Mouse (Mus musculus) urinary bladder, adult 2 months (tissue): ENCODE results near the gene Lrrc8d. TPM values are rescaled to one million over a fixed set of nuclear protein-coding genes. Genes with fewer than 3 reads are reported as not detected.
"Not testable (repeated sequence)": the region's sequence is repeated elsewhere in the genome, so short reads cannot be mapped to it uniquely, and the experiment has no call there.

Experiments
- DNase-seq: peaks from one replicate; pipeline ENCODE4 v3.0.0; 2022; ENCODE audit warnings: low spot score
- polyA plus RNA-seq: library from polyadenylated mRNA; depleted of rRNA; stranded (reverse); fragments of >200 nt; gene quantifications from 2 replicates; pipeline ENCODE4 v1.2.3, GENCODE M21; 2012; rRNA removed

Lrrc8d gene
- polyA plus RNA-seq, 1 experiment = 2.2 TPM

- DNase-seq = no peak
Observed at GRCm38 (mm10) chr5:105859716-105860460, 160.1 kb downstream of the Lrrc8d start.

- DNase-seq = no peak
Observed at GRCm38 (mm10) chr5:105860461-105860835, 160.7 kb downstream of the Lrrc8d start.

GRCm38 (mm10) chr5:105861616-105862015 is 161.8 kb downstream of the Lrrc8d start:
- no peak for DNase-seq

GRCm38 (mm10) chr5:105865110-105865628 is 165.4 kb downstream of the Lrrc8d start:
- not testable (repeated sequence) for DNase-seq

- no peak for DNase-seq
Observed at GRCm38 (mm10) chr5:105867427-105867826, 167.7 kb downstream of the Lrrc8d start.

- DNase-seq = no peak
Observed at GRCm38 (mm10) chr5:105867841-105868447, 168.2 kb downstream of the Lrrc8d start.

- DNase-seq = peak; percentile 68
Observed at GRCm38 (mm10) chr5:105868593-105868992, 168.8 kb downstream of the Lrrc8d start.

GRCm38 (mm10) chr5:105869739-105870138 is 170.0 kb downstream of the Lrrc8d start:
- no peak for DNase-seq

GRCm38 (mm10) chr5:105871140-105871539 is 171.4 kb downstream of the Lrrc8d start:
- no peak for DNase-seq

GRCm38 (mm10) chr5:105872176-105872575 is 172.4 kb downstream of the Lrrc8d start:
- DNase-seq = no peak

GRCm38 (mm10) chr5:105872916-105873315 is 173.1 kb downstream of the Lrrc8d start:
- no peak for DNase-seq

- no peak for DNase-seq
Observed at GRCm38 (mm10) chr5:105873774-105874173, 174.0 kb downstream of the Lrrc8d start.

- no peak for DNase-seq
Observed at GRCm38 (mm10) chr5:105874476-105874875, 174.7 kb downstream of the Lrrc8d start.

GRCm38 (mm10) chr5:105876068-105876924 is 176.5 kb downstream of the Lrrc8d start, which contains the start of gene Zfp326:
Gene Zfp326, plus strand, starts transcription at chr5:105876565.
- DNase-seq = peak; percentile 84

- peak; percentile 54 for DNase-seq
Observed at GRCm38 (mm10) chr5:105876925-105877774, 177.4 kb downstream of the Lrrc8d start.

Other genes with a start within 250 kb of the Lrrc8d start
- gene Lrrc8c, start 180.6 kb upstream of the Lrrc8d start, polyA plus RNA-seq = 7.1 and 7.9 TPM in 2 replicates
- 23.0 and 24.4 TPM in 2 replicates for gene Zfp326, start 176.6 kb downstream of the Lrrc8d start, polyA plus RNA-seq